Mouse (Mus musculus) adrenal gland, postnatal 4 days (tissue): ENCODE results near the gene Nus1. TPM values are rescaled to one million over a fixed set of nuclear protein-coding genes. Genes with fewer than 3 reads are reported as not detected.

ENCODE experiments used
- DNase-seq, 2 experiments: peaks; one replicate each; pipeline ENCODE4 v3.0.0; 2021 to 2022; ENCODE audit warnings: low spot score in 2 of 2, mixed read lengths in 2 of 2
- total RNA-seq, 2 experiments: library from RNA; stranded (reverse); gene quantifications; 2 replicates each; pipeline ENCODE4 v1.2.3; 2021

The Nus1 gene
- total RNA-seq, 2 experiments from 2014 or later, result 49.7 to 56.4 TPM

DNA sequence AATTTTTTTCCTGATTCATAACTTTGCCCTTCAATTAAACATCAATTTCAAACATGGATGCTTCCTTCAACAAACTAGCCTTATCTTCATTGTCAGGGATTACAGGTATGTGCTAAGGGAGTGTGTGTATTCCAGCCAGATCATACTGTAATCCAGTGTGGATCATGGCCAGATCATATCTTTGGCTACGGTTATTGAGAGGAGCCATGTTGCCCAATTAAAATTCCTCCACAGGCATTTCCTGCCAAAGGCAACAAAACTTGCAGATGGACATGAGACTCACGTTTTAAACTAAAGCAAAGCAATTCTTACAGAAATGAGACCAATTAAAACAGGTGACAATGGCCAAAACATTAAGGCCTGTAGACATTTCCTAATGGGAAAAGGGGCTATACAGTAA lies 889 bp upstream of the Nus1 start:
- DNase-seq, result no peak

- no peak for DNase-seq
Measured at GRCm38 (mm10) chr10:52417998-52418860, 882 bp downstream of the Nus1 start.

DNA sequence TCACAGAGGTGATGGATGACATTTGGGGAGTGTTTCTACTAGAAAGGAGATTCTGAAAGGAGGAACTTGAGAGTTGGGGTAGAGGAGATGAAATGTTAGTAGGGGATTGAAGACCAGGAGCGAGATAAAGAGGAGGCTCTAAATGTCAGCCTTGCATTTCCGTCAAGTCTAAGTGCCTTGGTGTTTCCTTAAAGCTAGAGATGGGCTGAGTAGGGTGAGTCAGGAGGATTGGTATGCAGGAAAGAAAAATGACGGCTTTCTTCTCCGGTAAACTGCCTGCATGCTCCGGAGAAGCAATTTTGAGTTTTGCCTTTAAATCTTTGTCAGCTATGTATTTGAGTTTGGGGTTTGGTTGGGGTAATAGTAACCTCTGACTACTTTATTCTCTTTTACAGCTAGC lies 1.6 kb downstream of the Nus1 start:
- DNase-seq, result no peak

DNA sequence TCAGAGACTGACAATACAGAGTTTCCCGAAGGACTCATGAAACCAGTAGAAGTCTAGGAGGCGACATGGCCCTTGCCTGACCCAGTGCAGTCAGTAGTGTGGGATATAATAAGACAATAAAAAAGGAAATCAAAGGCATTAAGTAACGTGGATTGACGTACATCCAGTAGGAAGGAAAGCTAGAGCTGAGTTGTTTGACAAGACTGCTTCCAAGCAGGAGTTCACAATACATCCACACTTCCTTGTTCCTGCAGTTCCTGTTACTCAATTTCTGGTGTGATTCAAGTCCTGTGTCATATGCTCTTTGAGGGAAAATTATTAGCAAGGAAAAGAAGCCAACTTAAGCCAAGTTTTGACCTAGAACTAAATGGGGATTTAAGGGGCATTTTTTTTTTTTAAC lies 2.1 kb downstream of the Nus1 start:
- DNase-seq, result no peak

DNA sequence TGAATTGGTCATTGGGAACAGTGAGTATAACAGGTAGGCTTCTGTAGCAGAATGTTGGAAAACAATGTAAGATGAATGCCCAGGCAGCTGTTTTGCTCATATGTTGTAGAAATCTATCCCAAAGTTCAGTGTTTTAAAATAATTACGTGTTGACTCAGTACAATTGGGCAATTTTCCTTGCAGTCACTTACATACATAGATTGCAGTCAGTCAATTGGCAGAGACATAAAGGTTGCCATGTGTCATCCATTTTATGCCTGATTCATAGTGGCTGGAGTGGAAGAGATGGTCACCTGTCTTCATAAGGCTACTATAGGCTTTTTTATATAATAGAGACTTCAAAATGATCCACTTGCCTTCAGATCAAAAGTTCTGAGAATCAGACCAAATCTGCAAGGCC lies 3.2 kb downstream of the Nus1 start:
- no peak for DNase-seq

GRCm38 (mm10) chr10:52421716-52422115 lies 4.4 kb downstream of the Nus1 start:
- no peak for DNase-seq

DNA sequence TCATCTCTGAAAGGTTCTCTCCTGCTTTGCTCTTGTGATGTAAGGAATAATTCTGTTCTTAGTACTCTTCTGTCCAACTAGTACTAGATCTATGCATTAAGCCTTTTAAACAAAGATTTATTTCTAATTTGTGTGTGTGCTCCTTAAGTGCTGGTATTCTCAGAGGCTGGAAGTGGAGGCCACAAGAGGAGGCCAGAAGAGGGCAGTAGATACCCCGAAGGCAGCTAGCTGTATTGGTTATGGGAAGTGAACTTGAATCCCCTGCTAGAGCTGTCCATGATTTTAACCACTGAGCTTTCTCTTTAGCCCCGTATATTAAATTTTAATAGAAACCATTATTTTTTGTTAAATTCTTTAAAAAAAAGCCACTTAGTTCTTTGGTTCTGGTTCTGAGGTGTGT lies 5.8 kb downstream of the Nus1 start:
- no peak for DNase-seq

DNA sequence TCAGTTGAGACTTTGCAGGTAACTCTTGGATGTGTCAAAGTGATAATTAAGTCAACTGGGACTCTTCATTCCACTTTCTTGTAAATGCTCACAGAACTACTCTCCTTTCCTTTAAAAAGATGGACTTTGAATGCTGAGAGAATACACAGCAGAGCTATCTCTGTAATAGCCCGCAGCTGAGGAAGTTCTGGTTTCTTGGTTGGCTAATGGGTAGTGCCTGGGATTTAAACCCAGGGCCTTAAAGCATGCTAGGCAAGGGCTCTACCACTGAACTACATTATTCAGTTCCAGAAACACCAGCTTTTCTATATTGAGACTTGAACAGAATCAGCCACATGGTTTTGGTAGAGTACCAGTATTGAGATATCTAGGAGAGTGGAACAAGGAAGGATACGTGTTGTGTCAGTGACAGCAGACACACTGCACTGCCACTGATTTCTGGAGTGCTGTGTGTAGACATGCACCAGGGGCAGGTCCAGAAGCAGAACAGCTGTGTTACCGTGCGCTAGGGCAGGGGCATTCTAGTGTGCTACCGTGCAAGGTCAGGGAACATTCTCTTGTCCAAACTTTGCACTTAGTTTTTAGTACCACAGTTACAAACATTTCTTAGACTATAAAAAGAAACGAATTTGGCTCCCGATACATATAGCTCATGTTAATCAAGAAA lies 9.1 kb downstream of the Nus1 start:
- no peak for DNase-seq

DNA sequence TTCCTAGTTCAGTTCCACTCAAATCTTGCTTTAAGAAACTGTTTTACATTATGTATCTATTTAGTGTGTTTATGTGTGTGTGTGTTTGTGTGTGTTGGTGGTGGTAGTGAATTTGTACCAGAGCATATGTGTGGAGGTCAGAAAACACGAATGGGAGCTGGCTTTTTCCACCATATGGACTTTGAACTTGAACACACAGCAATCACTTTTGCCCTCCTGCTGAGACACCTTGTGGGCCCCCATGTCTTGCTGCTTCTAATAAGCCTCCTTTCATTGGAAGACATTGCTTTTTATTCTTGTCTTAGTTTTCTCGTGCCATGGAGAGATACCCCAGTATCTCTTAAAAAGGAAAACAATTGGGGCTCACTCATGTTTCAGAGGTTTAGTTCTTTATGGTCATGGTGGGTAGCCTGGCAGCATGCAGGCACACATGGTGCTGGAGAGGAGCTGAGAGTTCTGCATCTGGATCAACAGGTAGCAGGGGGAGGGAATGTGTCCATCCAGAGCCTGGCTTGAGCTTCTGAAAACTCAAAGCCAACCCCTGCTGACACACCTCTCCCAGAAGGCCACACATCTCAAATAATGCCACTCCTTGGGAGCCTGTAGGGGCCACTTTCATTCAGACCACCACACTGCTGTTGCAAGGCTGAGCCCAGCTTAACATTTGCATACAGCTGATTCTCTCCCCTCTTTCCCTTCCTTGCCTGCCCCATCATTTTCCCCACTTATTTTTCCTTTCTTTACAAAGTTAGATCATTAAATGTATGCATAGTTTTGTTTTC lies 10.5 kb downstream of the Nus1 start:
- no peak for DNase-seq

GRCm38 (mm10) chr10:52430953-52431352 lies 13.6 kb downstream of the Nus1 start:
- no peak for DNase-seq

DNA sequence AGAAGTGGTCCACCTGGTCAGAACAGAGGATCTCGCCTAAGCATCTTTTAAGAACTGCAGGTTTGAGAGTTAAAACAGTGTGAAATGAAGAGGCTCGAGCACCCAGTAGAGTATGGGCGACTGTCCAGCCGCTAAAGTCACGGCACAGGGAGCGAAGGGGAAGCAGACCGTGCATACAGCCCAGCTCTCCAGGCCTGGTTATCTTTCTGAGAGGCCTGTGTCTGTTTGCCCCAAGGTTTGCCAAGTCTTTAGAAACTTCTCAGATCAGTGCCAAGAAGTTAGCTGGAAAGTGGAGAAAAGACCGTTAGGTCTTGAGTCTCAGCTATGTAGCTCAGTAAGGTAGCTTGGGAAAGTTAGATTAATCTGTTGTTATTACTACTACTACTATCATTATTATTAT lies 17.5 kb downstream of the Nus1 start:
- no peak for DNase-seq

DNA sequence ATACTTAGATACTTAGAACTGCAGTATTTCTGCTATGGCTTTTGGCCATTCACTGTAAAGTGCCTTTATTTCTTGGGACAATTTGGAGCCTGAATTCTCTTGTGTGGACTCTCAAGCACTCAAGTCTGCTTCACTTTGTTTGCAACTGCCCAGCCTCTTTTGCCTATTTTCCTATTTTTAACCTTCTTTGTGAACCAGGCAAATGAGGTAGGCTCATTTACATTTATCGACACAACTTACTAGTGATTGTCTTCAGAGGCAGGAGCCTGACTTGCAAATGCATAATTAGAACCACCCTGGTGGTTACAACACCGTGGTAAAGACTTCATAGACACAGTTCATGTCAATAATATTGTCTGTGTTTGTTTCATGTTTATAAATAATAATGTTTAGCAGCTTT lies 43.3 kb downstream of the Nus1 start:
- DNase-seq, result no peak

GRCm38 (mm10) chr10:52463941-52464739 lies 46.8 kb downstream of the Nus1 start:
- no peak for DNase-seq

DNA sequence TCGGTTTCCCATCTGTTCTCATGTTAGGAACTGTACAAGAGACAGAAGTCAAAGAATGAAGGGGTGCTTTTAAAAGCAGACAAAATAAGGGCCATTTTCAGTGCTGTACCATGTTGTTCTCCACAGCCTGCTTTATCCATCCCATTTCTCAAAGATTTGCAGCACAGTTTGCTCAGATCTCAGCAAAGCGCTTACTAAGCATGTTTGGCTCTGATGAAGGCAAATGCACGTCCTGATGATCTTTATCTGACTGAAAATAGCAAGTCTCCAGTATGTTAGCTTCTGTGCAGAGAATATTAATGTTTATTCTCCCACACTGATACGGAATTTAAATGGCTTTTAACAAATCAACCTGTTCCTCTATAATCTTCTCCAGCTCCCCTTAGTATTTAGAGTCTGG lies 54.2 kb downstream of the Nus1 start:
- DNase-seq, result no peak

Other genes starting within 250 kb of the Nus1 start
- gene Ros1, start 222.3 kb upstream of the Nus1 start, total RNA-seq, result under 1 TPM; 0.08 to 0.53 TPM
- gene Dcbld1, start 183.9 kb upstream of the Nus1 start, total RNA-seq, result 10 to 100 TPM in 1 of 2 experiments, 1 to 10 TPM in 1; 8.8 to 10.6 TPM
- gene Gm26741, start 58.8 kb upstream of the Nus1 start, total RNA-seq, result not detected
- gene Gopc, start 35.4 kb upstream of the Nus1 start, total RNA-seq, result 10 to 100 TPM; 26.9 to 29.4 TPM
- gene Nepn, start 28.6 kb upstream of the Nus1 start, total RNA-seq, result under 1 TPM; 0.28 to 0.42 TPM